In the genomic region with DNA sequence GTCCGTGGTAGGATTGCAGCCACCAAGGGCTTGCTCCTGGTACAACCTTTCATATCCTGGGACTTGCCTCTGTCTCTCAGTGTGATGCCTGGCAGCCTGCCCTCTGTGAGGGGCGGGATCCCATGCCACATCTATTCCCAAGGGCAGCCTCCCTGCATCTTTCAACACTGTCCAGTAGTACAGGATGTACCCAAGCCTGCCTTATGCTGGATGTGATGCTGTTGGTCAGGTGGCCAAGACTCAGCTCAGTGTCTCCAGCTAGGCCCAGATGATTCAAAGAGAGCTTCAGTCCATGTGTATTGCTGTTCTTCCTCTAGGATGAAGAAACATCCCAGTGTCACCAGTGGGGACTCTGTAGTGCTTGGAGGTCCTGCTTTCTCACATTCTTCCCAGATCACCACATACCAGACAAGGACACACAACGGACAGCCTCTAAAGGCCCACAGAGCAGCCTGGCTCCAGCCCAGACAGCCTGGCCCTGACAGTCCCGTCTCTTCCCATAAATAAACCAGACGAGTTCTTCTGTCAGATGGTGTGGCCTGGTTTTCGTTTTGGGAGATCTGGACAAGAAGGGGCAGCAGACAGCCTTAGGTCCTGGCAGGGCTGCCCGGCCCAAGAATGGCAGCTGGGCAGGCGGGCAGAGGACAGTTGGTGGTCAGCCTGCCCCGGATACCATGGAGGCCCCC, we compare ENCODE assay signal across 12 mouse cellular contexts. TPM values are rescaled to one million over a fixed set of nuclear protein-coding genes. Genes with fewer than 3 reads are reported as not detected.
DNase-seq lines count a peak whose midpoint lies in the region; ATAC-seq and TF ChIP-seq lines count a peak whose summit lies in the region.
"Had no signal": no experiment of that assay in that cellular context is flagged by ENCODE, and none has a peak within 500 bp of the region (broad histone marks: within the 10 kb centered on the region; RNA-seq: fewer than 3 reads in every experiment).

No protein-coding gene starts in this region.

- no peaks in the 10 kb centered on the region for H3K27me3 ChIP-seq in liver, adult 2 months (ENCODE audit: control insufficient read depth, insufficient read depth, low read length)
- no peaks in the 10 kb centered on the region for H3K27me3 ChIP-seq in liver, embryonic 12.5 days (replicated peaks)
- no peaks in the 10 kb centered on the region for H3K27me3 ChIP-seq in heart, embryonic 13.5 days (replicated peaks)
- H3K27me3 ChIP-seq in hindbrain, embryonic 10.5 days (ENCODE audit: insufficient read depth, poor library complexity, severe bottlenecking), result no peaks in the 10 kb centered on the region
- H3K27me3 ChIP-seq: hindbrain, embryonic 12.5 days had no signal

- H3K4me3 ChIP-seq in liver, adult 2 months (ENCODE audit: insufficient read depth, low read depth, low read length), result no peak overlapping the region
- no peak overlapping the region for H3K4me3 ChIP-seq in liver, embryonic 12.5 days
- H3K4me3 ChIP-seq in heart, embryonic 13.5 days, result no peak overlapping the region
- H3K4me3 ChIP-seq in hindbrain, embryonic 10.5 days, result no peak overlapping the region
- H3K4me3 ChIP-seq: hindbrain, embryonic 12.5 days had no signal

- no peaks in the 10 kb centered on the region for H3K9me3 ChIP-seq in liver, embryonic 12.5 days (replicated peaks)
- H3K9me3 ChIP-seq in heart, embryonic 13.5 days, result no peaks in the 10 kb centered on the region
- no peaks in the 10 kb centered on the region for H3K9me3 ChIP-seq in hindbrain, embryonic 10.5 days
- H3K9me3 ChIP-seq: hindbrain, embryonic 12.5 days had no signal

- DNase-seq in adrenal gland, adult (ENCODE audit: inconsistent age in 2 of 2, low spot score in 1 of 2), result peak; percentile 59 to 69
- no peak for DNase-seq in adrenal gland, postnatal 4 days (ENCODE audit: low spot score in 2 of 2)
- peak; percentile 23 for DNase-seq in liver, adult 2 months (ENCODE audit: extremely low read depth, low read depth, low spot score)
- DNase-seq in lung, postnatal 36 days, result peak; percentile 26
- DNase-seq in layer of hippocampus, postnatal 14 days (ENCODE audit: low spot score in 2 of 2), result no peak
- no peak for DNase-seq in hindbrain, embryonic 10.5 days (ENCODE audit: low spot score)
- DNase-seq: forebrain, postnatal 0 days had no signal

- no peaks in the 10 kb centered on the region for H3K4me1 ChIP-seq in liver, adult 2 months (ENCODE audit: control insufficient read depth, insufficient read depth, low read length)
- H3K4me1 ChIP-seq in liver, embryonic 12.5 days, result no peaks in the 10 kb centered on the region
- peaks cover 40% of the 10 kb centered on the region for H3K4me1 ChIP-seq in heart, embryonic 13.5 days
- H3K4me1 ChIP-seq in hindbrain, embryonic 10.5 days (replicated peaks), result no peaks in the 10 kb centered on the region
- H3K4me1 ChIP-seq: hindbrain, embryonic 12.5 days had no signal

- ATAC-seq in liver, embryonic 12.5 days, result no peak
- no peak for ATAC-seq in heart, embryonic 13.5 days (ENCODE audit: extremely low read depth, insufficient number of reproducible peaks, low FRiP score, low TSS enrichment)
- ATAC-seq: forebrain, postnatal 0 days; midbrain, embryonic 16.5 days had no signal

- no peak for TF ChIP-seq CTCF in liver, adult 2 months (IDR thresholded peaks at IDR 0.05; ENCODE audit: low read depth, low read length)

- H3K27ac ChIP-seq in liver, adult 2 months (replicated peaks; ENCODE audit: insufficient read depth, low read depth, low read length), result no peak overlapping the region
- no peak overlapping the region for H3K27ac ChIP-seq in liver, embryonic 12.5 days
- peak overlapping the region; percentile 82 for H3K27ac ChIP-seq in heart, embryonic 13.5 days (replicated peaks)
- H3K27ac ChIP-seq in hindbrain, embryonic 10.5 days, result no peak overlapping the region
- H3K27ac ChIP-seq: hindbrain, embryonic 12.5 days; kidney, postnatal 0 days had no signal

- H3K9ac ChIP-seq in liver, adult 2 months (ENCODE audit: low read depth, low read length), result no peak overlapping the region
- H3K9ac ChIP-seq in liver, embryonic 12.5 days, result no peak overlapping the region
- peak overlapping the region; percentile 33; the same call in 1 of the 2 replicates for H3K9ac ChIP-seq in heart, embryonic 13.5 days
- H3K9ac ChIP-seq: forebrain, postnatal 0 days; hindbrain, embryonic 12.5 days had no signal

- no peak overlapping the region for H3K4me2 ChIP-seq in liver, embryonic 12.5 days
- peak overlapping the region; percentile 37; the same call in 1 of the 2 replicates for H3K4me2 ChIP-seq in heart, embryonic 13.5 days
- H3K4me2 ChIP-seq: hindbrain, embryonic 12.5 days had no signal

- no peaks in the 10 kb centered on the region for H3K36me3 ChIP-seq in liver, adult 2 months (ENCODE audit: control insufficient read depth, insufficient read depth, low read length)
- no peaks in the 10 kb centered on the region for H3K36me3 ChIP-seq in liver, embryonic 12.5 days
- H3K36me3 ChIP-seq in heart, embryonic 13.5 days, result no peaks in the 10 kb centered on the region
- no peaks in the 10 kb centered on the region for H3K36me3 ChIP-seq in hindbrain, embryonic 10.5 days
- H3K36me3 ChIP-seq: hindbrain, embryonic 12.5 days had no signal

- WGBS in liver, adult 2 months, result 77% methylated on average over 9 of the region's 9 CpGs
- whole genome bisulfite sequencing in liver, embryonic 12.5 days (ENCODE audit: insufficient replicate concordance), result 50% methylated on average over 9 of the region's 9 CpGs
- 31% methylated on average over 9 of the region's 9 CpGs for WGBS in heart, embryonic 13.5 days
- WGBS in hindbrain, embryonic 10.5 days, result 87% methylated on average over 9 of the region's 9 CpGs

- TF ChIP-seq POLR2A in liver, adult 2 months (IDR thresholded peaks at IDR 0.05; ENCODE audit: extremely low read depth, insufficient read depth, low read length), result no peak

- H3K79me2 ChIP-seq in liver, adult 2 months (ENCODE audit: control insufficient read depth, insufficient read depth, low read length), result no peaks in the 10 kb centered on the region

RNA-seq across cellular contexts. Expression of gene Adamts2, which starts 52.0 kb away (rescaled TPM):
- total RNA-seq in adrenal gland, postnatal 4 days (2021), result 10 to 100 TPM; 17.4 to 17.8 TPM
- 1.4 and 2.1 TPM in 2 replicates for total RNA-seq in liver, adult 2 months (2014; rRNA removed)
- polyA plus RNA-seq in liver, adult 2 months (2012; rRNA removed), result 2.3 and 2.6 TPM in 2 replicates
- polyA plus RNA-seq in liver, embryonic 12.5 days (2016; fragmentation: Nextera tagmentation; extraction: Ambion mirVana), result 4.2 and 4.4 TPM in 2 replicates
- polyA plus RNA-seq in heart, embryonic 13.5 days (2015; fragmentation: Nextera tagmentation; extraction: Ambion mirVana), result 6.7 and 7.0 TPM in 2 replicates
- total RNA-seq in layer of hippocampus, postnatal 14 days (2021), result 1 to 10 TPM; 6.3 to 8.3 TPM
- polyA plus RNA-seq in hindbrain, embryonic 10.5 days (2016; fragmentation: Nextera tagmentation; extraction: Ambion mirVana), result 1.3 and 2.8 TPM in 2 replicates

Comparison
In these comparisons a context has a peak if more than half of its experiments do, and no peak if none do; other contexts are left out.
1. DNase-seq: peak in adrenal gland, adult (2 of 2), liver, adult 2 months (single experiment) and lung, postnatal 36 days (single experiment); none in adrenal gland, postnatal 4 days (0 of 2), layer of hippocampus, postnatal 14 days (0 of 2) and hindbrain, embryonic 10.5 days (single experiment).